Mouse (Mus musculus): ENCODE results near the gene Vil1.
"Not testable (repeated sequence)": the region's sequence is repeated elsewhere in the genome, so short reads cannot be mapped to it uniquely, and the experiment has no call there.

The Vil1 gene

GRCm38 (mm10) chr1:74387386-74387988 is 21.7 kb upstream of the Vil1 start:
- DNase-seq, result no peak

DNA sequence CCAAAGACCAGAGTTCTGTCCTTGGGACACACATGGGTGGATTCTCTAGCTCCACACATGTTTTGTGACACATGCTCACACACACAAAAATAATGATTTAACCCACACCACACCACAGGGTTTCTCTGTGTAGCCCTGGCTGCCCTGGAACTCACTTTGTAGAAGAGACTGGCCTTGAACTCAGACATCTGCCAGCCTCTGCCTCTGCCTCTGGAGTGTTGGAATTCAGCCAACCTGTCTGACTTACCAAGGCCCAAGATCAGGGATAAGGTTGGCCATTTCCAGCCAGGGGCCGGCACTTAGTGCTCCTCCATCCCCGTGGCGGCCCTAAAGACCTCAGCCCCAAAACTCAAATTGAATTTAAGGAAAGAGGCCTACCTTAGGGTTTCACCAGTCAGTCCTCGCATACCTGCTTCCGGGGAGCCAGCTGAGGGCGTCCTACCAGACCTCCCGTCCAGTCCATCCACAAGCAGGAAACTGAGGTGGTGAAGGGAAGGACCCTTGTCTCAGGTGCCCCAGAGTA is 20.7 kb upstream of the Vil1 start:
- no peak for DNase-seq

DNA sequence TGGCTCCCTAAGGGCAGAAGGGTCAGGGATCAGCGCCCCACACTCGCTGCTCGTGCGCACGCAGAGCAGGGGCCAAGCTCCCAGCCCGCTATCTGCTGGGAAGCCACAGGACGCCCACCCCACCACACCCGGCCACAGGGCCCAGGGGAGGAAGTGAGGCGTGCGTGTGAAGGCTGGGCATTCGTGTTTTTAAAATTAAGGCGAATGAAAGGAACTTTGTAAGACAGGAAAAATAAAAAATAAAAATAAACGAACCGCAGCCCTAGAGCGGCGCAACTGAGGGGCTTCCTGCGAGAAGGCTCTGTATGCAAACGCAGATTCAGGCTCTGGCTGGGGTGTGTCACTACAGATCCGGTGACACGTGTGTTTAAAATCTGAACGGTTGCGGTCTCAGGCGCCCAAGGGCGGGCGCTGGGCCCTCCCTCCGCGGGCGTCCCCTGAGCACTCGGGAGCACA is 19.3 kb upstream of the Vil1 start:
- DNase-seq, result peak; percentile 48 to 63

- DNase-seq, result peak; percentile 78 to 84
Observed at GRCm38 (mm10) chr1:74390287-74390906, 18.8 kb upstream of the Vil1 start.

GRCm38 (mm10) chr1:74390924-74391748 is 18.0 kb upstream of the Vil1 start, which contains the start of gene Ctdsp1:
Gene Ctdsp1 (plus strand): TSS chr1:74391509.
- peak; percentile 98 to 99 for DNase-seq

DNA sequence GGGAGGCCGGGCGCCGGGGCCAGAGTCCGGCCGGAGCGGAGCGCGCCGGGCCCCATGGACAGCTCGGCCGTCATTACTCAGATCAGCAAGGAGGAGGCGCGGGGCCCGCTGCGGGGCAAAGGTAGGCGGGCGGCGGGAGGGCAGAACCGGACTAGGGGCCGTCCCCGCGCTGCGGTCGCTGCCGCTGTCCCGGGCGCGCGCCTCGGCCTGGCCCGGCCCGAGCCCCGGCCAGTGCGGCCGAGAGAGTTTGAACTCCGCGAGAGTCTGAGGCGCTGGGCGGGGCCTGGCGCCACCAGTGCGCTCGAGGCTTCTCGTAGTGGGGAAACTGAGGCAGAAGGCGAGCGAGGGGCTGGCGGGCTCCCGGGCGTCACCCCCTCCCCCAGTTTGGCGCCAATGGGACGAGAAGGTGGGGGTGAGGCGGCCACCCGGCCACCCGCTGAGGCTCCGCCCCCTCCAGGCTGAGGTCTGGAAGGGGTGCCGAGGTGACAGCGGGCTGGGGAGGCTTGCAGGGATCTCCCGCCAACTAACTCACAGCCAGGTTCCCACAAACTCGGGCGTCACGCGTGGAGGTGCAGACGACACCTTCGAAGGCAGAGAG is 17.2 kb upstream of the Vil1 start:
- DNase-seq, result peak; percentile 84 to 90

- peak; percentile 64 to 80 for DNase-seq
Observed at GRCm38 (mm10) chr1:74392446-74392994, 16.7 kb upstream of the Vil1 start.

GRCm38 (mm10) chr1:74393010-74393409 is 16.2 kb upstream of the Vil1 start:
- peak in 1 of 2 experiments; percentile 49 for DNase-seq

- peak in 1 of 2 experiments; percentile 11 for DNase-seq
Observed at GRCm38 (mm10) chr1:74393697-74394096, 15.5 kb upstream of the Vil1 start.

DNA sequence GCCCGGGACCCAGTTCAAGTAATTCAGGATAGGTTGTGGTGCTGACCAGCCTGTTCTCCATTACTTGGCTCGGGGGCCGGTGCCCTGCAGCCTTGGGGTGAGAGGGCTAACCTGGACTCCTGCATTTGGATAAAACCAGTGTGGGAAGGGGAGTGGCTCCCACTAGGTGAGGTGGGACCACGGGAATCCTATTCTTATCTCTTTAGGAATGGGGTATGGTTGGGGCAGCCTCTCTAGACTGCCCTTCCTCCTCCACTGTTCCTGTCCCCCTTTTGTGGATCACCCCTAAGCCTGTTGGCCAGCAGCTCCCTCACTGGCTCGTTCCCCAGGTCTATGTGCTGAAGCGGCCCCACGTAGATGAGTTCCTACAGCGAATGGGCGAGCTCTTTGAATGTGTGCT is 14.9 kb upstream of the Vil1 start:
- DNase-seq, result no peak

GRCm38 (mm10) chr1:74394858-74395257 is 14.3 kb upstream of the Vil1 start:
- no peak for DNase-seq

DNA sequence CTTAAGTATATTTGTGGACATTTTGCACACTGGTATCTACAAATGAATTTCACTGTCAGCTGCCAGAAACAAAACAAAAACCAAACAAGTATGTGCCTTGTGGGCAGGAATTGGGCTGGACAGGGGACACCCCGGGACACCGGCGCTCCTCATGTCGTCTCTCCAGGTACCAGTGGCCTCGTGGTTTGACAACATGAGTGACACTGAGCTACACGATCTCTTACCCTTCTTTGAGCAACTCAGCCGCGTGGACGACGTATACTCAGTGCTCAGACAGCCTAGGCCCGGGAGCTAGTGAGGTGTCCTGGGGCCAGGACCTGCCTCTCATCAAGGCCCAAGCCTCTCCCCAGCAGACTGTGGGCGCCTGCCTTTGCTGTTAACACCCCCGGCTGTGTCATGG is 13.9 kb upstream of the Vil1 start:
- DNase-seq, result no peak

GRCm38 (mm10) chr1:74396456-74397222 is 12.5 kb upstream of the Vil1 start:
- DNase-seq, result not testable (repeated sequence)

DNA sequence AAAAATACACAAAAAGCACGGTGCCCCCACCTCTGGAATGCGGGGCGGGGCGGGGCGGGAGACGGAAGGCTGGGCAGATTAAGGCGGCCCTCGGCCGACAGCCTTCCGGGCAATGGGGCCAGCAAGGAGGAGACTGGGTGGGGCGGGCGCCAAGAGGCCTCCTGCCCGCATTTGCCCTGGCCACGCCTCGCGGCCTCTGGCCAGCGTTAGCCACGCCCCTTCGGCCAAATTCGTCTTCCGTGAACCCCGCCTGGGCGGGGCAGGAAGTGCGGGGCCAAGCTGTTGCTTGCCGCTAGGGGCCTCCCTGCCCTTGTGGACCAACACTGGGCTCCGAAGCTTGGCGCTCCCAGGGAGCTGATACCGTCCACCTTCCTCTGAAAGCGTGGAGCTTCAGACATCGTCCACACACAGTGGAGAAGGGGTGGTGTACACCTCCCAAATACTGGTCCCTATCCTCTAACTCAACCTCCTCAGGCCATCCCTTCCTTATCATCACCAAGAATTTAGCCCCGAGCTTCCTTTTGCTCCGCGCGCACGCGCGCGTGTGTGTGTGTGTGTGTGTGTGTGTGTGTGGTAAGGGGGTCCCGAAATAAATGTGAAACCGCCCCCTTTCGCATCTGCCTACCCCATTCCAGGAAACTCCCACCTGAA is 11.8 kb upstream of the Vil1 start:
- peak; percentile 99 to 100 for DNase-seq

DNA sequence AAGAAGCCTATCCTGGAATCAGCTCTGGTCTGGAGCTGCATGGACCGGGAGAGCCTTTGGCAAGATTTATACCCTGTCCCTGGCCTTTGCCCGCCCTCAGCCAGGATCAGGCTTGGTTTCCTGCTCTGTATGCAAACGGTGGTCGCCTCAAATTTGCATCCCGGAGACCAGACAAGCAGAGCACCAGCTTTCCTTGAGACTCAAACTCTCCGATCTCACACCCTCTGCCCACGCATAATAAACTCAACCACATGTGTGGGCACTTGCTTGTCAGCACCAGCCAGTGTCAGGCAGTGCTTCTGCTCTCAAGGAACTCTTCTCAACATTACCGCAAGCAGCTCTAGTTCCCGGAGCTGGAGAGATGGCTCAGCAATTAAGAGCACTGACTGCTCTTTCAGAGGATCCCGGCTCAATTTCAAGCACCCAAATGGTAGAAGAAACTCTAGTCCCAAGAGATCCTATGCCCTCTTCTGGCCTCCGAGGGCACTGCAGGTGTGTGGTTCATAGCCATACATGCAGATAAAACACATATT is 11.2 kb upstream of the Vil1 start:
- peak; percentile 84 to 88 for DNase-seq

DNA sequence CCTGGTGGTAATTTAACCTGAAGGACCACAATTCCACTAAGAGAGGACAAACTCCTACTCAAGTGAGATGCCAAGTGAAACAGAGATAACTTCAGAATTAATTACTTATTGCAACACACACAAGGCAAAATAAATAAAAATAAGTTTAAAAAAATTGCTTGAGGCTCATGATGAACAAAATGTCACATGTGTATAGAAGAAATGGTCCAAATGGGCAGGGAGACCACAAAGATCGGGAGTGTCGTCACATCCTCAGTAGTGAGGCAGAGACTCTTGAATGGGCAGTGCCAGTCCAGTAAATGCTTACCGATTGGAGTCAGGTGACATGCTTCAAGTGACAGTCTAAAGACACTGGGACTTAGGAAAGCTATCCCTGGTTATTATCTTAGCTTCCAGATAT is 8.6 kb upstream of the Vil1 start:
- no peak for DNase-seq

GRCm38 (mm10) chr1:74401015-74401702 is 8.0 kb upstream of the Vil1 start:
- no peak for DNase-seq

DNA sequence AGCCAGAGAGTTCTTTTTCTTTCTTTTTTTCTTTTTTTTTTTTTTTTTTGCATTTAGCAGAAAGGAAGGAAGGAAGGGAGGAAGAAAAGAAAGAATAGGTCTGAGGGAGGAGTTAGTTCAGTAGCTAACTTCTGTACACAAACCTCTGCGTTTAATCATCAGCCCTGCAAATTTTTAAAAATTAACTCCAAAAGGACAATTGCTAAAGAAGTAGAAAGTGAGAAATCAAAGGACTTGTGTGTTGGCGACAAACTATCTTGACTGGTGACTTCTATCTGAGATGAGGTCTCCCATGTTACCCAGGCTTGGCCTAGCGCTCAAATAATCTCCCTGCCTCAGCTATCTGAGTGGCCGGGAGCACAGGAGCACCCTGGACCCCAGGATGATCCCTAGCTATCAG is 5.0 kb upstream of the Vil1 start:
- no peak for DNase-seq

GRCm38 (mm10) chr1:74411753-74412325 is 2.7 kb downstream of the Vil1 start:
- DNase-seq, result no peak

GRCm38 (mm10) chr1:74412711-74413110 is 3.5 kb downstream of the Vil1 start:
- no peak for DNase-seq
